Mouse (Mus musculus) stomach, postnatal 0 days (tissue): Measurements from ENCODE around the gene Kctd4.

Experiments
- CTCF ChIP-seq: IDR thresholded peaks from 2 replicates; pipeline ENCODE4 v1.5.1; 2016; ENCODE audit warnings: antibody characterized with exemption, low read depth, mild to moderate bottlenecking, moderate library complexity
- EP300 ChIP-seq: optimal IDR thresholded peaks from 2 replicates; pipeline ENCODE3; 2016; ENCODE audit warnings: antibody characterized with exemption

DNA sequence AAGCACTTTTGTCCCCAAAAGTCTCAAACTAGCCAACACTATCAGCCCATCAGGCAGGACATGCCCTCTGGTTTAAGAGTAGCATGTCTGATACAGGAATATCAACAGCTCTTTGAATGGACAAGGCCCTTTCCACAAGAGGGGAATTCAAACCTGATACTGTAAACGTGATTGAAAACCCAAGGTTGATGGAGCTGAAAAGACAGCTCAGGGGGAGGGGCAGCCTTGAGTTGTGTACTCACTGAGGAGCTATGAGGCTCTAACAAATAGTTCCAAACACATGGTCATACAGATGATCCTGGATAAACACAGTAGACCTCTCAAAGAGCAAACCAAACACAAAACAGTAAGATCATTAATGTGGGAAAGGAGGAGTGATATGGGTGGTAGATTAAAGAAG, 43.3 kb downstream of the Kctd4 start:
- TF ChIP-seq CTCF (no peak), EP300 (no peak)
